Mouse (Mus musculus): ENCODE measurements around the gene Treml1. TPM values are rescaled to one million over a fixed set of nuclear protein-coding genes. Genes with fewer than 3 reads are reported as not detected.
A peak's percentile ranks its signal among the peaks of the same experiment; 100 is the strongest.

The Treml1 gene
- total and polyA plus RNA-seq, 3 experiments: not detected

- TF ChIP-seq ELF1 (IDR thresholded peaks at IDR 0.05; ENCODE audit: low read depth, low read length) (peak; percentile 97), ZNF384 (IDR thresholded peaks at IDR 0.05; ENCODE audit: low read depth, low read length) (no peak), ZC3H11A (IDR thresholded peaks at IDR 0.05; ENCODE audit: low read depth, low read length) (no peak), JUN (IDR thresholded peaks at IDR 0.05; ENCODE audit: insufficient read depth, low read depth, low read length) (no peak), MAX (IDR thresholded peaks at IDR 0.05; ENCODE audit: low read length) (0 out of 2 replicates have a peak, but pooled peaks have one; percentile 33), CHD2 (IDR thresholded peaks at IDR 0.05; ENCODE audit: low read length) (no peak; the same call in 1 of the 2 replicates), KAT2A (IDR thresholded peaks at IDR 0.05; ENCODE audit: insufficient replicate concordance, low read length) (peak; percentile 75; the same call in 1 of the 2 replicates), ETS1 (conservative IDR thresholded peaks at IDR 0.05; ENCODE audit: low read depth, low read length) (no peak; the same call in 1 of the 2 replicates), NELFE (IDR thresholded peaks at IDR 0.05; ENCODE audit: low read depth, low read length) (peak; percentile 83)
Observed at GRCm38 (mm10) chr17:48409380-48410298, 49.9 kb downstream of the Treml1 start, which contains the start of the genes Nfya and Oard1 (continued).

GRCm38 (mm10) chr17:48410299-48410785, 50.6 kb downstream of the Treml1 start:
- in situ Hi-C loops (cut with MboI; ENCODE audit: low pct_ligation_motif_present, low pct_unique_long_range_greater_than_20kb, low sequenced_read_pairs): no loop called here
- no peaks in the 10 kb centered on the region for H3K9me3 ChIP-seq (replicated peaks; ENCODE audit: low read length)
- H3K4me1 ChIP-seq (ENCODE audit: control insufficient read depth in 1 of 2, insufficient read depth in 2 of 2): peaks cover 10 to 43% of the 10 kb centered on the region in 2 experiments
- H3K36me3 ChIP-seq (replicated peaks in 1 of 2; ENCODE audit: control insufficient read depth in 1 of 2, insufficient read depth in 1 of 2, low read length in 1 of 2): peaks cover 19 to 54% of the 10 kb centered on the region in 2 experiments
- H3K27ac ChIP-seq (ENCODE audit: insufficient read depth, low read depth): peak overlapping the region; percentile 89
- TF ChIP-seq TBP (conservative IDR thresholded peaks at IDR 0.05; ENCODE audit: low read depth, low read length) (no peak), IRF4 (IDR thresholded peaks at IDR 0.05; ENCODE audit: low read depth, low read length) (no peak), MYC (IDR thresholded peaks at IDR 0.05; ENCODE audit: low read depth, low read length) (no peak), SIN3A (IDR thresholded peaks at IDR 0.05; ENCODE audit: low read length) (0 out of 2 replicates have a peak, but pooled peaks have one; percentile 14), CHD1 (IDR thresholded peaks at IDR 0.05; ENCODE audit: low read depth, low read length) (0 out of 2 replicates have a peak, but pooled peaks have one; percentile 10), KAT2A (IDR thresholded peaks at IDR 0.05; ENCODE audit: insufficient replicate concordance, low read length) (no peak), POLR2AphosphoS2 (IDR thresholded peaks at IDR 0.05; ENCODE audit: low read depth, low read length) (no peak; the same call in 1 of the 2 replicates), CHD2 (IDR thresholded peaks at IDR 0.05; ENCODE audit: low read length) (no peak)
- no peak for DNase-seq (ENCODE audit: extremely low read depth)
- H3K4me2 ChIP-seq (ENCODE audit: insufficient read depth, low read depth, poor library complexity, severe bottlenecking): peak overlapping the region; percentile 47
- H3K4me3 ChIP-seq (replicated peaks in 1 of 3; ENCODE audit: low read depth in 2 of 3, low read length in 2 of 3, poor library complexity in 1 of 3): peak overlapping the region; percentile 61 to 93 (median 86)
- no peaks in the 10 kb centered on the region for H3K27me3 ChIP-seq (replicated peaks)
- peak overlapping the region; percentile 97 for H3K9ac ChIP-seq (ENCODE audit: insufficient read depth, low read depth)
- dilution Hi-C loops (cut with MboI; ENCODE audit: extremely low pct_ligation_motif_present, extremely low pct_unique_long_range_greater_than_20kb, low sequenced_read_pairs): no loop called here
- peaks cover 46% of the 10 kb centered on the region for H3K79me2 ChIP-seq (replicated peaks; ENCODE audit: control insufficient read depth, extremely low read depth, insufficient read depth, poor library complexity, severe bottlenecking)

Data from CH12.LX (cell line).